Comparison of ENCODE assay signal across 28 mouse cellular contexts in the genomic region with DNA sequence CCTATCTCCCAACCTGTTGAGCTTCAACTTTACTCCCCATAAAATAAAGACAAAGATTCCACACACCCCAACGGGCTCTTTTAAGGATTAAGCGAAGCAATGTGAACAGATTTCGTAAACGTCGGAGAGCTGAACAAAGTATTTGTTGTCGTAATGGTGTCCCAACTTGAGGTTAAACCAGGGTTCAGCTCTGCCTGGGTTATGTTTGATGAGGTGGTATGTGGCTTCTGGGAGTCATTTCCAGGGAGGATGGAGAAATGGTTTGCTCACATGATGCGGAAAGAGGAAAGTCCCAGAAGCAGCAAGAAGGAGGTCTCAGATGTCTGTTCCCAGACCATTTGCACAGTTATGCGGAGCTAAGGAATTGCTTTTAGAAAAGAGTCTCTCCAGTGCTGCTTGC.
DNase-seq lines count a peak whose midpoint lies in the region; ATAC-seq and TF ChIP-seq lines count a peak whose summit lies in the region.
"Had no signal": no experiment of that assay in that cellular context is flagged by ENCODE, and none has a peak within 500 bp of the region (broad histone marks: within the 10 kb centered on the region; RNA-seq: fewer than 3 reads in every experiment).

No protein-coding gene starts in this region.

- no peaks in the 10 kb centered on the region for H3K9me3 ChIP-seq in liver, embryonic 12.5 days (replicated peaks)
- H3K9me3 ChIP-seq in lung, postnatal 0 days (ENCODE audit: low read length), result no peaks in the 10 kb centered on the region
- H3K9me3 ChIP-seq in neural tube, embryonic 15.5 days (replicated peaks), result no peaks in the 10 kb centered on the region
- H3K9me3 ChIP-seq: embryonic facial prominence, embryonic 13.5 days; embryonic facial prominence, embryonic 15.5 days; forebrain, embryonic 13.5 days; forebrain, embryonic 15.5 days; G1E had no signal

- WGBS in liver, adult 2 months, result 44% methylated on average over 8 of the region's 8 CpGs
- WGBS in liver, embryonic 12.5 days (ENCODE audit: insufficient replicate concordance), result 80% methylated on average over 8 of the region's 8 CpGs
- WGBS in lung, postnatal 0 days, result 68% methylated on average over 8 of the region's 8 CpGs
- WGBS in neural tube, embryonic 15.5 days, result 90% methylated on average over 8 of the region's 8 CpGs

- H3K27me3 ChIP-seq in liver, adult 2 months (ENCODE audit: control insufficient read depth, insufficient read depth, low read length), result no peaks in the 10 kb centered on the region
- H3K27me3 ChIP-seq in liver, embryonic 12.5 days (replicated peaks), result no peaks in the 10 kb centered on the region
- no peaks in the 10 kb centered on the region for H3K27me3 ChIP-seq in lung, postnatal 0 days (replicated peaks; ENCODE audit: insufficient read depth, low read length)
- H3K27me3 ChIP-seq in neural tube, embryonic 15.5 days (replicated peaks), result no peaks in the 10 kb centered on the region
- H3K27me3 ChIP-seq: CH12.LX; embryonic facial prominence, embryonic 13.5 days; embryonic facial prominence, embryonic 15.5 days; forebrain, embryonic 13.5 days; forebrain, embryonic 15.5 days; Patski had no signal

- H3K4me3 ChIP-seq in liver, adult 2 months (ENCODE audit: insufficient read depth, low read depth, low read length), result no peak overlapping the region
- no peak overlapping the region for H3K4me3 ChIP-seq in liver, embryonic 12.5 days
- no peak overlapping the region for H3K4me3 ChIP-seq in lung, postnatal 0 days (ENCODE audit: low read depth, low read length)
- H3K4me3 ChIP-seq in neural tube, embryonic 15.5 days (replicated peaks), result no peak overlapping the region
- H3K4me3 ChIP-seq: embryonic facial prominence, embryonic 13.5 days; embryonic facial prominence, embryonic 15.5 days; erythroblast, embryonic 14.5 days; forebrain, embryonic 13.5 days; forebrain, embryonic 15.5 days had no signal

- H3K4me2 ChIP-seq in liver, embryonic 12.5 days, result no peak overlapping the region
- no peak overlapping the region for H3K4me2 ChIP-seq in lung, postnatal 0 days (replicated peaks; ENCODE audit: low read depth, low read length)
- H3K4me2 ChIP-seq in neural tube, embryonic 15.5 days, result no peak overlapping the region
- H3K4me2 ChIP-seq: embryonic facial prominence, embryonic 13.5 days; embryonic facial prominence, embryonic 15.5 days; forebrain, embryonic 13.5 days; forebrain, embryonic 15.5 days had no signal

- TF ChIP-seq POLR2A in liver, adult 2 months (IDR thresholded peaks at IDR 0.05; ENCODE audit: extremely low read depth, insufficient read depth, low read length), result no peak

- TF ChIP-seq EP300 in lung, postnatal 0 days (IDR thresholded peaks at IDR 0.05), result no peak

- H3K27ac ChIP-seq in liver, adult 2 months (replicated peaks; ENCODE audit: insufficient read depth, low read depth, low read length), result no peak overlapping the region
- H3K27ac ChIP-seq in liver, embryonic 12.5 days, result no peak overlapping the region
- H3K27ac ChIP-seq in lung, postnatal 0 days (ENCODE audit: low read length), result no peak overlapping the region
- 0 out of 2 replicates have a peak overlapping the region, but pooled peaks have one; percentile 18 for H3K27ac ChIP-seq in neural tube, embryonic 15.5 days (replicated peaks)
- H3K27ac ChIP-seq: embryonic facial prominence, embryonic 13.5 days; embryonic facial prominence, embryonic 15.5 days had no signal

- TF ChIP-seq CTCF in liver, adult 2 months (IDR thresholded peaks at IDR 0.05; ENCODE audit: low read depth, low read length), result no peak
- no peak for TF ChIP-seq CTCF in lung, postnatal 0 days (IDR thresholded peaks at IDR 0.05)

- no peak for ATAC-seq in liver, embryonic 12.5 days
- no peak for ATAC-seq in lung, postnatal 0 days
- ATAC-seq in neural tube, embryonic 15.5 days (ENCODE audit: low FRiP score), result no peak
- ATAC-seq: activated CD4-positive, CD25-positive, alpha-beta regulatory T cell, adult 4 months; CD4-positive, CD25-positive, alpha-beta regulatory T cell, adult 4 months; forebrain, embryonic 13.5 days; forebrain, embryonic 15.5 days; Patski had no signal

- H3K4me1 ChIP-seq in liver, adult 2 months (ENCODE audit: control insufficient read depth, insufficient read depth, low read length), result peaks cover 30% of the 10 kb centered on the region
- peaks cover 7% of the 10 kb centered on the region; the same call in 1 of the 2 replicates for H3K4me1 ChIP-seq in liver, embryonic 12.5 days
- H3K4me1 ChIP-seq in lung, postnatal 0 days (ENCODE audit: insufficient read depth, low read depth, low read length), result peaks cover 22% of the 10 kb centered on the region
- peaks cover 26% of the 10 kb centered on the region for H3K4me1 ChIP-seq in neural tube, embryonic 15.5 days

- H3K36me3 ChIP-seq in liver, adult 2 months (ENCODE audit: control insufficient read depth, insufficient read depth, low read length), result no peaks in the 10 kb centered on the region
- no peaks in the 10 kb centered on the region for H3K36me3 ChIP-seq in liver, embryonic 12.5 days
- H3K36me3 ChIP-seq in lung, postnatal 0 days (ENCODE audit: insufficient read depth, low read length), result no peaks in the 10 kb centered on the region
- H3K36me3 ChIP-seq in neural tube, embryonic 15.5 days, result no peaks in the 10 kb centered on the region
- H3K36me3 ChIP-seq: embryonic facial prominence, embryonic 13.5 days; embryonic facial prominence, embryonic 15.5 days; forebrain, embryonic 15.5 days; G1E had no signal

- no peaks in the 10 kb centered on the region for H3K79me2 ChIP-seq in liver, adult 2 months (ENCODE audit: control insufficient read depth, insufficient read depth, low read length)

- DNase-seq in heart, adult 11 months, result peak; percentile 77
- DNase-seq in heart, adult 18-20 months, result no peak
- DNase-seq in liver, adult 2 months (ENCODE audit: extremely low read depth, low read depth, low spot score), result peak; percentile 78
- peak; percentile 72 for DNase-seq in lung, postnatal 0 days (ENCODE audit: low spot score)
- no peak for DNase-seq in lung, postnatal 14 days
- no peak for DNase-seq in neural tube, embryonic 10.5 days (ENCODE audit: extremely low spot score, low spot score)
- DNase-seq: adrenal gland, adult 8-10 months; adrenal gland, postnatal 14 days; adrenal gland, postnatal 36 days; B cell, adult 2 months; cerebellum, adult 11-12 months; cerebellum, adult 2 months; cerebellum, adult 9-10 months; cerebellum, postnatal 14 days; cerebellum, postnatal 36 days; embryo, embryonic 11 days had no signal

- H3K9ac ChIP-seq in liver, adult 2 months (ENCODE audit: low read depth, low read length), result no peak overlapping the region
- H3K9ac ChIP-seq in liver, embryonic 12.5 days, result no peak overlapping the region
- H3K9ac ChIP-seq in lung, postnatal 0 days (replicated peaks; ENCODE audit: low read depth), result no peak overlapping the region
- H3K9ac ChIP-seq in neural tube, embryonic 15.5 days (replicated peaks), result no peak overlapping the region
- H3K9ac ChIP-seq: embryonic facial prominence, embryonic 13.5 days; embryonic facial prominence, embryonic 15.5 days; forebrain, embryonic 13.5 days; forebrain, embryonic 15.5 days had no signal

Comparison
In these comparisons a context has a peak if more than half of its experiments do, and no peak if none do; other contexts are left out.
1. DNase-seq: peak in heart, adult 11 months (single experiment), liver, adult 2 months (single experiment) and lung, postnatal 0 days (single experiment); none in heart, adult 18-20 months (0 of 2), lung, postnatal 14 days (single experiment) and neural tube, embryonic 10.5 days (single experiment).